Mouse (Mus musculus) limb, embryonic 11.5 days (tissue): Measurements from ENCODE around the gene Spice1. TPM values are rescaled to one million over a fixed set of nuclear protein-coding genes. Genes with fewer than 3 reads are reported as not detected.

Source experiments
- ATAC-seq: fragments of 200-750 bp; cut with Nextera tagmentation; 2 replicates; pipeline ENCODE4 v1.8.0; 2017; ENCODE audit warnings: low read depth; ENCODE audit not compliant: insufficient number of reproducible peaks, low FRiP score, low TSS enrichment
- DNase-seq: peaks from one replicate; pipeline ENCODE4 v3.0.0-alpha.2; 2015; ENCODE audit warnings: low spot score
- H3K27ac ChIP-seq: fragments of 300-500 bp; sonication (generic); replicated peaks from 2 replicates; pipeline ENCODE4 v1.5.1; 2014; ENCODE audit warnings: low read depth, mild to moderate bottlenecking, low read length
- H3K27me3 ChIP-seq: fragments of 300-500 bp; sonication (generic); 2 replicates; pipeline ENCODE4 v1.6.1; 2014; ENCODE audit warnings: mild to moderate bottlenecking, low read length, mixed read lengths; ENCODE audit not compliant: control insufficient read depth, insufficient read depth
- H3K36me3 ChIP-seq: fragments of 300-500 bp; sonication (generic); 2 replicates; pipeline ENCODE4 v1.6.1; 2014; ENCODE audit warnings: mild to moderate bottlenecking, low read length, moderate library complexity, mixed read lengths; ENCODE audit not compliant: control insufficient read depth, insufficient read depth
- H3K4me1 ChIP-seq: fragments of 300-500 bp; sonication (generic); 2 replicates; pipeline ENCODE4 v1.6.1; 2014; ENCODE audit warnings: low read length, mixed read lengths; ENCODE audit not compliant: control insufficient read depth, insufficient read depth
- H3K4me2 ChIP-seq: fragments of 300-500 bp; sonication (generic); 2 replicates; pipeline ENCODE4 v1.6.1; 2014; ENCODE audit warnings: low read depth, mild to moderate bottlenecking, moderate library complexity; ENCODE audit not compliant: severe bottlenecking
- H3K4me3 ChIP-seq: fragments of 300-500 bp; sonication (generic); 2 replicates; pipeline ENCODE4 v1.5.1; 2014; ENCODE audit warnings: low read depth, low read length
- H3K9ac ChIP-seq: fragments of 300-500 bp; sonication (generic); 2 replicates; pipeline ENCODE4 v1.6.1; 2014; ENCODE audit warnings: mild to moderate bottlenecking, low read length
- H3K9me3 ChIP-seq: fragments of 300-500 bp; sonication (generic); 2 replicates; pipeline ENCODE4 v1.6.1; 2016; ENCODE audit warnings: low read length; ENCODE audit not compliant: control insufficient read depth
- WGBS: fragments of 180-500 bp; shearing (Covaris S2); extraction: QIAGEN DNeasy Blood & Tissue Kit; methylation state at CpG from one replicate; pipeline ENCODE4 v1.1.7; 2014; 5-methylcytosine and 5-hydroxymethylcytosine counted together
- polyA plus RNA-seq: library from polyadenylated mRNA; unstranded; fragments of >200 nt; fragmentation: Nextera tagmentation; extraction: Ambion mirVana; gene quantifications from 2 replicates; pipeline ENCODE4 v1.2.1, GENCODE M21; 2014

The Spice1 gene
- polyA plus RNA-seq, 1 experiment from 2014 or later, result 31.8 TPM

- DNase-seq (no peak), ATAC-seq (no peak)
- H3K9me3 ChIP-seq, result no peaks in the 10 kb centered on the region
- no peak overlapping the region for H3K9ac ChIP-seq
- H3K4me3 ChIP-seq, result no peak overlapping the region
- WGBS, result 84% methylated on average over 7 of the region's 7 CpGs
- 0 out of 2 replicates have a peak, but pooled peaks cover 2% of the 10 kb centered on the region for H3K36me3 ChIP-seq
- no peak overlapping the region for H3K27ac ChIP-seq
- H3K27me3 ChIP-seq, result no peaks in the 10 kb centered on the region
- no peak overlapping the region for H3K4me2 ChIP-seq
- no peaks in the 10 kb centered on the region for H3K4me1 ChIP-seq
Observed at GRCm38 (mm10) chr16:44356291-44356690, 9.4 kb downstream of the Spice1 start.

GRCm38 (mm10) chr16:44357571-44358268, 10.8 kb downstream of the Spice1 start:
- H3K4me2 ChIP-seq, result no peak overlapping the region
- no peak overlapping the region for H3K4me3 ChIP-seq
- no peaks in the 10 kb centered on the region for H3K9me3 ChIP-seq
- 70% methylated on average over 4 of the region's 4 CpGs for WGBS
- H3K9ac ChIP-seq, result no peak overlapping the region
- H3K4me1 ChIP-seq, result no peaks in the 10 kb centered on the region
- ATAC-seq, result no peak
- no peak for DNase-seq
- H3K36me3 ChIP-seq, result 0 out of 2 replicates have a peak, but pooled peaks cover 2% of the 10 kb centered on the region
- no peaks in the 10 kb centered on the region for H3K27me3 ChIP-seq
- no peak overlapping the region for H3K27ac ChIP-seq

GRCm38 (mm10) chr16:44361921-44362890, 15.3 kb downstream of the Spice1 start:
- ATAC-seq (no peak), DNase-seq (no peak)
- Histone ChIP-seq H3K9me3 (no peaks in the 10 kb centered on the region), H3K36me3 (0 out of 2 replicates have a peak, but pooled peaks cover 2% of the 10 kb centered on the region), H3K27me3 (no peaks in the 10 kb centered on the region), H3K9ac (no peak overlapping the region), H3K27ac (no peak overlapping the region), H3K4me1 (no peaks in the 10 kb centered on the region), H3K4me2 (no peak overlapping the region), H3K4me3 (no peak overlapping the region)
- whole genome bisulfite sequencing, result 85% methylated on average over 10 of the region's 10 CpGs

GRCm38 (mm10) chr16:44365522-44365921, 18.6 kb downstream of the Spice1 start:
- no peak overlapping the region for H3K4me2 ChIP-seq
- no peaks in the 10 kb centered on the region for H3K9me3 ChIP-seq
- 95% methylated on average over 7 of the region's 7 CpGs for WGBS
- no peak overlapping the region for H3K27ac ChIP-seq
- no peaks in the 10 kb centered on the region for H3K27me3 ChIP-seq
- H3K4me3 ChIP-seq, result no peak overlapping the region
- H3K4me1 ChIP-seq, result no peaks in the 10 kb centered on the region
- H3K9ac ChIP-seq, result no peak overlapping the region
- 0 out of 2 replicates have a peak, but pooled peaks cover 5% of the 10 kb centered on the region for H3K36me3 ChIP-seq
- ATAC-seq (no peak), DNase-seq (no peak)

GRCm38 (mm10) chr16:44375459-44375858, 28.5 kb downstream of the Spice1 start:
- 95% methylated on average over 4 of the region's 4 CpGs for WGBS
- Histone ChIP-seq H3K36me3 (no peaks in the 10 kb centered on the region; the same call in 1 of the 2 replicates), H3K27me3 (no peaks in the 10 kb centered on the region), H3K4me3 (no peak overlapping the region), H3K9ac (no peak overlapping the region), H3K9me3 (no peaks in the 10 kb centered on the region), H3K27ac (no peak overlapping the region), H3K4me2 (no peak overlapping the region), H3K4me1 (no peaks in the 10 kb centered on the region)
- ATAC-seq (no peak), DNase-seq (no peak)

GRCm38 (mm10) chr16:44380006-44380405, 33.1 kb downstream of the Spice1 start:
- no peak overlapping the region for H3K27ac ChIP-seq
- no peaks in the 10 kb centered on the region for H3K36me3 ChIP-seq
- peak; percentile 19 for DNase-seq
- no peak overlapping the region for H3K4me2 ChIP-seq
- H3K27me3 ChIP-seq, result no peaks in the 10 kb centered on the region
- H3K4me3 ChIP-seq, result no peak overlapping the region
- H3K9me3 ChIP-seq, result no peaks in the 10 kb centered on the region
- no peak for ATAC-seq
- H3K9ac ChIP-seq, result no peak overlapping the region
- no peaks in the 10 kb centered on the region for H3K4me1 ChIP-seq
- 52% methylated on average over 4 of the region's 4 CpGs for WGBS

- Histone ChIP-seq H3K4me2 (no peak overlapping the region), H3K4me3 (no peak overlapping the region), H3K27ac (no peak overlapping the region), H3K9ac (no peak overlapping the region), H3K9me3 (no peaks in the 10 kb centered on the region), H3K4me1 (no peaks in the 10 kb centered on the region), H3K36me3 (peaks cover 3% of the 10 kb centered on the region; the same call in 1 of the 2 replicates), H3K27me3 (no peaks in the 10 kb centered on the region)
- DNase-seq, result peak; percentile 20
- 23% methylated on average over 5 of the region's 5 CpGs for WGBS
- ATAC-seq, result no peak
Observed at GRCm38 (mm10) chr16:44381578-44381977, 34.7 kb downstream of the Spice1 start.

GRCm38 (mm10) chr16:44383549-44383948, 36.6 kb downstream of the Spice1 start:
- Histone ChIP-seq H3K27me3 (no peaks in the 10 kb centered on the region), H3K4me2 (no peak overlapping the region), H3K4me3 (no peak overlapping the region), H3K9me3 (no peaks in the 10 kb centered on the region), H3K9ac (no peak overlapping the region), H3K27ac (no peak overlapping the region), H3K4me1 (no peaks in the 10 kb centered on the region), H3K36me3 (peaks cover 3% of the 10 kb centered on the region; the same call in 1 of the 2 replicates)
- ATAC-seq (no peak), DNase-seq (peak; percentile 18)
- 60% methylated on average over 2 of the region's 2 CpGs for WGBS
